Mouse (Mus musculus): ENCODE measurements around the gene Cmip. TPM values are rescaled to one million over a fixed set of nuclear protein-coding genes. Genes with fewer than 3 reads are reported as not detected.

The Cmip gene
- polyA plus RNA-seq, 1 experiment from 2014 or later: 21.6 TPM

DNA sequence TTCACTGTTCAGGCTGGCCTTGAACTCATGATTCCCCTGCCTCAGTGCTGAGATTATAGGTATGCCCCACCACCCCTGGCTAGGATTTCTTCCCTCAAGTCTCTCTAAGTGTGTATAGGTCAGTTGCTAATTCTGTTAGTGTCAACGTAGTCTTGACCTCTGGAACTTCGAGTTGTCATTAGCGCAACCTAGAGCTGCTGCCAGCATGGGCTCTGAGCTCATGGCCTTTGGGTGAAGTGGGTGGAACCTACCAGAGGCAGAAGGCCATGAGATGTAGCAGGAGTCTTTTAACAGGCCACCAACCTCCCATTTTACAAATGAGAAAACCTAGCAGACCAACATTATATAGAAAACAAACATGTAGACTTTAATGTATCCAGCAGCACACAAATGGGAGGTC, 80.3 kb downstream of the Cmip start:
- WGBS: 55% methylated on average over 3 of the region's 3 CpGs
- Histone ChIP-seq H3K9ac (replicated peaks; ENCODE audit: low read depth, low read length) (no peak overlapping the region), H3K4me2 (replicated peaks; ENCODE audit: low read depth, low read length) (no peak overlapping the region), H3K27me3 (ENCODE audit: control insufficient read depth, insufficient read depth, low read length) (no peaks in the 10 kb centered on the region), H3K4me1 (ENCODE audit: control insufficient read depth, insufficient read depth, low read length) (peaks cover 61% of the 10 kb centered on the region), H3K27ac (ENCODE audit: low read length) (no peak overlapping the region), H3K9me3 (ENCODE audit: control insufficient read depth, low read depth, low read length) (no peaks in the 10 kb centered on the region), H3K4me3 (ENCODE audit: low read depth, low read length) (no peak overlapping the region), H3K36me3 (ENCODE audit: control insufficient read depth, insufficient read depth, low read length) (no peaks in the 10 kb centered on the region)
- no peak for ATAC-seq (ENCODE audit: insufficient number of reproducible peaks, insufficient read depth, low FRiP score, low read depth)

DNA sequence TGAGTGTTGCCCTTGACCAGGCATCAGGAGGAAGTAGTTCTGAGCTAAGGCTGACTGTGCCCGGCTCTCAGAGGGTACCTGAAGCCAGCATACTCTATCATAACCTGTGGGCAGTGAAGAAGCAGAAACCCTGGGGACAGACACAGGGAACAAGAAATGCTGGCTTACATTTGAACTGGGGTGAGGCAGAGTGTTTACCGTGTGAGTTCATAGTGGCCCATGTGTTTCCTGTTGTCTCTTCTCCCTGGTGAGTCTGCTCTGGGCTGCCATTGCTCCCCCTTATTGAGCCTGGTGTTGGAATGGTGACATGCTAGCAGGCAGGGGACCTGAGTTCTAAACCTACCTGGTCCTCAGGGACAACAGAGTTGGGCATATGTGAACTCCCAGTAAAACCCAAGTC, 81.8 kb downstream of the Cmip start:
- no peaks in the 10 kb centered on the region for H3K27me3 ChIP-seq (ENCODE audit: control insufficient read depth, insufficient read depth, low read length)
- no peaks in the 10 kb centered on the region for H3K36me3 ChIP-seq (ENCODE audit: control insufficient read depth, insufficient read depth, low read length)
- no peaks in the 10 kb centered on the region for H3K9me3 ChIP-seq (ENCODE audit: control insufficient read depth, low read depth, low read length)
- ATAC-seq (ENCODE audit: insufficient number of reproducible peaks, insufficient read depth, low FRiP score, low read depth): no peak
- H3K4me1 ChIP-seq (ENCODE audit: control insufficient read depth, insufficient read depth, low read length): peaks cover 50% of the 10 kb centered on the region
- no peak overlapping the region for H3K4me2 ChIP-seq (replicated peaks; ENCODE audit: low read depth, low read length)
- no peak overlapping the region for H3K9ac ChIP-seq (replicated peaks; ENCODE audit: low read depth, low read length)
- 53% methylated on average over 2 of the region's 2 CpGs for WGBS
- H3K4me3 ChIP-seq (ENCODE audit: low read depth, low read length): no peak overlapping the region
- H3K27ac ChIP-seq (ENCODE audit: low read length): no peak overlapping the region

DNA sequence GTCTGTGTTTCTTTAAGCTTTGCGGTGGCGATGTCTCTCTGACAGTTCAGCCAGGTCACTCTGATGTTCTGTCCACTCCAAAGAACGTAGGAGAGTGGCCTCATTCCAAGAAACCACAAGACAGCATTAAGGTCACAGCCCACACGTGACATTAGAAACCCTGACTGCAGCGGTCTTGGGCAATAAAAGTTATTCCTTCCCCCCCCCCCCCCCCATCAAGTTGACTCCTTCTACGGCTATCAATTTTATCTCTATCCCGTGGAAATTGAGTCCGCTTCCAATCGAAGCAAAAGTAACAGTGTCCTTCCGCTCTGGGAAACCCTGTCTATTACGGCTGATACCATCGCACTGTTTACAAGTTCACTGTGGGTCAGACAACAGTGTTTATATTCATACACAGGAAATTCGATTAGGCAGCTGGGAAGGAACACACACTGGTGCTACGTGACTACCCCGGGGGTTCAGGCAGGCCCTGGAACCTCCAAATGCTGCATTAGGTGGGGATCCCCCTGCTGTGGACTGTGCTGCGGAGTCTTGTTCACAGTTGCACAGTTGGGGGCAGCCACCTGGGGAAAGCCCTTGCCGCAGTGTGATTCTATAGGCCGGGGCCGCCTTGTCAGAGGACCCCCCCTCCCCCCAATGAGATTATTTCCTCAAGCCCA, 82.6 kb downstream of the Cmip start:
- H3K27me3 ChIP-seq (ENCODE audit: control insufficient read depth, insufficient read depth, low read length): no peaks in the 10 kb centered on the region
- H3K27ac ChIP-seq (ENCODE audit: low read length): peak overlapping the region; percentile 74; the same call in 1 of the 2 replicates
- H3K9me3 ChIP-seq (ENCODE audit: control insufficient read depth, low read depth, low read length): no peaks in the 10 kb centered on the region
- H3K4me1 ChIP-seq (ENCODE audit: control insufficient read depth, insufficient read depth, low read length): peaks cover 43% of the 10 kb centered on the region
- H3K36me3 ChIP-seq (ENCODE audit: control insufficient read depth, insufficient read depth, low read length): no peaks in the 10 kb centered on the region
- ATAC-seq (ENCODE audit: insufficient number of reproducible peaks, insufficient read depth, low FRiP score, low read depth): no peak
- no peak overlapping the region for H3K4me3 ChIP-seq (ENCODE audit: low read depth, low read length)
- H3K9ac ChIP-seq (replicated peaks; ENCODE audit: low read depth, low read length): no peak overlapping the region
- peak overlapping the region; percentile 14 for H3K4me2 ChIP-seq (replicated peaks; ENCODE audit: low read depth, low read length)
- WGBS: 20% methylated on average over 19 of the region's 19 CpGs

DNA sequence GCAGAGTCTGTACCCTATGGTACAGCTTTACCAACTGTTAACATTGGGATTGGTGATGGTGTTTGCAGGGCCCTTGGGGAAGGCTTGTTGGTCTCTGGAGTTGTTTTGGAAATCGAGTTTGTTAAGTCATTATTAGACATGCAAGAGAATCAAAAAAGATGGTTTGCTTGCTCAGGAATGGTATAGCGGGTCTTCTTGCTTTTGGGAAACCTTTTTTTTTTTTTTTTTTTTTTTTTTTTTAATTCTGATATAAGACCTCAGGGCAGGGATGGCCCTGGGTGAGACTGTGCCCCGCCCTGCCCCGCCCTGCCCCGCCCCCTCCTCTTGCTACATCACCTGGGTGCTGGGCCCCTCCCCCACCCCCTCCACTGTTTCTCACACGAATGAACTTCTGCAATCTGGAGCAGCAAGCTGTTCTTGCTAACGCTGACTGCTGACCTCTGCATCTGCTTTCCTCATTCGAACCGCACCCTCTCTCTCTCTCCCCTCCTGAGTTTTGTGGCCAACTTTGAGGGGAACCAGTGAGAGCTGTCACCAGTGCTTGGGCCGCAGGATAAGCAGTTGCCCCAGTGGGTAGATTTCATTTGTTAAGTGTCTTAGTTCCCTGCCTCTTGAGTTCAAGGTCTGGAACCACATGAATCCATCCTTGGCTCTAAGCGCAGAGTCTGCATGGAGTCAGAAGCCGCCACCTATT, 83.2 kb downstream of the Cmip start:
- no peak for ATAC-seq (ENCODE audit: insufficient number of reproducible peaks, insufficient read depth, low FRiP score, low read depth)
- 36% methylated on average over 12 of the region's 12 CpGs for WGBS

DNA sequence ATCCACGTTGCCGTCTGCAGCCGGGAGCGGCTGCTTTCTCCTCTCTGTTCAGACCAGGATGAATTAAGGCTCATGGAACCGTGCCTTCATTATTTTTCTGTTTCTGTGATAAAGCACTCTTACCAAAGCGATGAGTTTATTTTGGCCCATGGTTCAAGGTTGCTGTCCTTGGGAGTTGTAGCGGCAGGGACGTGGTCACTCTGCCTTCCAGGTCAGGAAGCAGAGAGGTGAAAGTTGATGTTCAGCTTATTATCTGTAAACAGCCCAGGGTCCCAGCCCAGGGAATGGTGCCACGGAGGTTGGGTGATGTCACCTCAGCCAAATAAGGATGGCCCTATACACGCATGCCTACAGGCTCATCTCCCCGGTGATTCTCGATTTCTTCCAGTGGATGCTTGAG, 83.9 kb downstream of the Cmip start:
- WGBS: 89% methylated on average over 12 of the region's 12 CpGs
- H3K27me3 ChIP-seq (ENCODE audit: control insufficient read depth, insufficient read depth, low read length): no peaks in the 10 kb centered on the region
- no peak overlapping the region for H3K4me3 ChIP-seq (ENCODE audit: low read depth, low read length)
- no peak overlapping the region for H3K9ac ChIP-seq (replicated peaks; ENCODE audit: low read depth, low read length)
- no peak overlapping the region for H3K27ac ChIP-seq (ENCODE audit: low read length)
- H3K36me3 ChIP-seq (ENCODE audit: control insufficient read depth, insufficient read depth, low read length): no peaks in the 10 kb centered on the region; the same call in 1 of the 2 replicates
- no peaks in the 10 kb centered on the region for H3K9me3 ChIP-seq (ENCODE audit: control insufficient read depth, low read depth, low read length)
- peaks cover 34% of the 10 kb centered on the region; the same call in 1 of the 2 replicates for H3K4me1 ChIP-seq (ENCODE audit: control insufficient read depth, insufficient read depth, low read length)
- no peak for ATAC-seq (ENCODE audit: insufficient number of reproducible peaks, insufficient read depth, low FRiP score, low read depth)
- no peak overlapping the region for H3K4me2 ChIP-seq (replicated peaks; ENCODE audit: low read depth, low read length)

More for the DNA sequence above, 83.2 kb downstream of the Cmip start:
- Histone ChIP-seq H3K4me2 (replicated peaks; ENCODE audit: low read depth, low read length) (peak overlapping the region; percentile 14; the same call in 1 of the 2 replicates), H3K27me3 (ENCODE audit: control insufficient read depth, insufficient read depth, low read length) (no peaks in the 10 kb centered on the region), H3K36me3 (ENCODE audit: control insufficient read depth, insufficient read depth, low read length) (no peaks in the 10 kb centered on the region), H3K4me3 (ENCODE audit: low read depth, low read length) (no peak overlapping the region), H3K9ac (replicated peaks; ENCODE audit: low read depth, low read length) (no peak overlapping the region), H3K4me1 (ENCODE audit: control insufficient read depth, insufficient read depth, low read length) (peaks cover 37% of the 10 kb centered on the region), H3K9me3 (ENCODE audit: control insufficient read depth, low read depth, low read length) (no peaks in the 10 kb centered on the region), H3K27ac (ENCODE audit: low read length) (peak overlapping the region; percentile 74; the same call in 1 of the 2 replicates)

DNA sequence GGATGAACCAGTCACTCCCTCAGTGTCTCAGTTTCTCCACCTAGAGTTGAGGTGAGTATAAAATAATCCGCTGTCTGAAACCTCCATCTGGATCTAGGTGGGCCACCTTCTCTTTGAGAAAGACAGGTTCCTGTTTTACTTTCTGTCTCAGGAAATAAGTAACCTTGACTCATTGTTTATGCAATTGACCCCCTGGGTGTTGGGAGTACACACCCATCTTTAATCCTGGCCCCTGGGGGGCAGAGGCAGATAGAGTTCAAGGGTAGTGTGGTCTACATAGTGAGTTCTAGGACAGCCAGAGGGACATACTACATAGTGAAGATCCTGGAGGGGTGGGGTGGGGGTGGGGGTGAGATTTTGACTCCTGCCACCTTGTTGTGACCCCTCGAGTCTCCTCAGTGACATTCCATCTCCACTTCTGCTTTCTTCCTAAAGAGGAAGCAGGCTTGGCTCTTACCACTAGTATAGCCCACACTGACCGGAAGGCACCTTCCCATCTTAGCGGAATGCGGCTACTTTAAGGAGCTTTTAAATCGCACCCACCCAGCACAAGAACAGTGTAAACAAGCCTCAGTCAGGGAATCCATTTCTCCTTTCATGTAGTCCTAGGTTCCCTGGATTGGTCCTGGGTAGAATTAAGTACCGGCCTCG, 86.0 kb downstream of the Cmip start:
- Histone ChIP-seq H3K9me3 (ENCODE audit: control insufficient read depth, low read depth, low read length) (no peaks in the 10 kb centered on the region), H3K4me2 (replicated peaks; ENCODE audit: low read depth, low read length) (no peak overlapping the region), H3K4me3 (ENCODE audit: low read depth, low read length) (no peak overlapping the region), H3K27me3 (ENCODE audit: control insufficient read depth, insufficient read depth, low read length) (no peaks in the 10 kb centered on the region), H3K4me1 (ENCODE audit: control insufficient read depth, insufficient read depth, low read length) (peaks cover 32% of the 10 kb centered on the region), H3K27ac (ENCODE audit: low read length) (0 out of 2 replicates have a peak overlapping the region, but pooled peaks have one; percentile 33), H3K9ac (replicated peaks; ENCODE audit: low read depth, low read length) (no peak overlapping the region), H3K36me3 (ENCODE audit: control insufficient read depth, insufficient read depth, low read length) (no peaks in the 10 kb centered on the region; the same call in 1 of the 2 replicates)
- no peak for ATAC-seq (ENCODE audit: insufficient number of reproducible peaks, insufficient read depth, low FRiP score, low read depth)
- 39% methylated on average over 8 of the region's 8 CpGs for WGBS

DNA sequence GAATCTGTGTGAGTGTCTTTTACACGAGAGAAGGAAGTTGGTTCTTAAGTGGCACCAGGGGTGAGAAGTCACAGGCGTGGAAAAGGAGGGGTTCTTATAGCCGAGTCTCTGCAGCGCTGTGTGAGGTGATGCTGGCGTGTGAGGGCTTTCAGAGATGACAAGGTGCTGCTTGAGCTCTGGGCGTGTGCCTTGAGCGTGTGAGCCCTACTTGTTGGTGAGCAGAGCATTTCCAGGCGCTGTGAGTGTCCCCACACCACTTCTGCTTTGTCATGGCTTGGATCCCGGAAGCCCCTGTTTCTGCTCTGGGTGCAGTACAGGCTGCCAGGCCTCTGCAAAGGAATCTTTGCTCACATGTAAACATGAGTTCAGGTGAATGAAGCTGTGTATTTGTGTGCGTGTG, 86.6 kb downstream of the Cmip start:
- H3K4me1 ChIP-seq (ENCODE audit: control insufficient read depth, insufficient read depth, low read length): peaks cover 35% of the 10 kb centered on the region
- no peak overlapping the region for H3K4me3 ChIP-seq (ENCODE audit: low read depth, low read length)
- WGBS: 51% methylated on average over 10 of the region's 10 CpGs
- H3K27me3 ChIP-seq (ENCODE audit: control insufficient read depth, insufficient read depth, low read length): no peaks in the 10 kb centered on the region
- no peaks in the 10 kb centered on the region for H3K9me3 ChIP-seq (ENCODE audit: control insufficient read depth, low read depth, low read length)
- H3K36me3 ChIP-seq (ENCODE audit: control insufficient read depth, insufficient read depth, low read length): no peaks in the 10 kb centered on the region; the same call in 1 of the 2 replicates
- no peak overlapping the region for H3K4me2 ChIP-seq (replicated peaks; ENCODE audit: low read depth, low read length)
- 0 out of 2 replicates have a peak overlapping the region, but pooled peaks have one; percentile 33 for H3K27ac ChIP-seq (ENCODE audit: low read length)
- ATAC-seq (ENCODE audit: insufficient number of reproducible peaks, insufficient read depth, low FRiP score, low read depth): no peak
- no peak overlapping the region for H3K9ac ChIP-seq (replicated peaks; ENCODE audit: low read depth, low read length)

DNA sequence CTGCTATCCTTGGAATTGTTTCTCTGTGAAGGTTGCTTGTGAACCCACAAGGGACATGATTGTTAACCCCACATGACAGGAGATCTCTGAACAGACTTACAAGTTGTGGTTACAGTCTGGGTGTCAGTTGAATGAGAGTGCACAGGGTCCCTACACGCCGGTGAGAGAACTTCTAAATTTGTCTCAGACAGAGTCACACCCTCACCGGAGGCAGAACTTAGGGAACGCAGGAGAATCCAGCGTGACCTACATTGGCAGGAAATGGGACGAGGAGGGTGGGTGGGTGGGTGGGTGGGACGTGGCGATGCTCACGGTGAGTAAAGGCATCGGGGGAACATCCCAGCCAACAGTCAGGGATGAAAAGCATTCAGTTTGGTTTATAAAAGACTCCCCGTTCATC, 88.0 kb downstream of the Cmip start:
- H3K4me1 ChIP-seq (ENCODE audit: control insufficient read depth, insufficient read depth, low read length): peaks cover 24% of the 10 kb centered on the region
- whole genome bisulfite sequencing: 78% methylated on average over 11 of the region's 11 CpGs
- no peak overlapping the region for H3K9ac ChIP-seq (replicated peaks; ENCODE audit: low read depth, low read length)
- no peaks in the 10 kb centered on the region for H3K27me3 ChIP-seq (ENCODE audit: control insufficient read depth, insufficient read depth, low read length)
- no peak overlapping the region for H3K4me3 ChIP-seq (ENCODE audit: low read depth, low read length)
- H3K27ac ChIP-seq (ENCODE audit: low read length): no peak overlapping the region
- no peak overlapping the region for H3K4me2 ChIP-seq (replicated peaks; ENCODE audit: low read depth, low read length)
- no peaks in the 10 kb centered on the region for H3K9me3 ChIP-seq (ENCODE audit: control insufficient read depth, low read depth, low read length)
- no peak for ATAC-seq (ENCODE audit: insufficient number of reproducible peaks, insufficient read depth, low FRiP score, low read depth)
- no peaks in the 10 kb centered on the region; the same call in 1 of the 2 replicates for H3K36me3 ChIP-seq (ENCODE audit: control insufficient read depth, insufficient read depth, low read length)

All from stomach, embryonic 14.5 days (tissue).